Mouse (Mus musculus): ENCODE measurements at regions not wholly inside any gene's neighbourhood (a gene's known extent, or its start where the extent isn't known, plus 50 kb on each side); places are given as distances from the start of the nearest gene placed in this dataset.

DNA sequence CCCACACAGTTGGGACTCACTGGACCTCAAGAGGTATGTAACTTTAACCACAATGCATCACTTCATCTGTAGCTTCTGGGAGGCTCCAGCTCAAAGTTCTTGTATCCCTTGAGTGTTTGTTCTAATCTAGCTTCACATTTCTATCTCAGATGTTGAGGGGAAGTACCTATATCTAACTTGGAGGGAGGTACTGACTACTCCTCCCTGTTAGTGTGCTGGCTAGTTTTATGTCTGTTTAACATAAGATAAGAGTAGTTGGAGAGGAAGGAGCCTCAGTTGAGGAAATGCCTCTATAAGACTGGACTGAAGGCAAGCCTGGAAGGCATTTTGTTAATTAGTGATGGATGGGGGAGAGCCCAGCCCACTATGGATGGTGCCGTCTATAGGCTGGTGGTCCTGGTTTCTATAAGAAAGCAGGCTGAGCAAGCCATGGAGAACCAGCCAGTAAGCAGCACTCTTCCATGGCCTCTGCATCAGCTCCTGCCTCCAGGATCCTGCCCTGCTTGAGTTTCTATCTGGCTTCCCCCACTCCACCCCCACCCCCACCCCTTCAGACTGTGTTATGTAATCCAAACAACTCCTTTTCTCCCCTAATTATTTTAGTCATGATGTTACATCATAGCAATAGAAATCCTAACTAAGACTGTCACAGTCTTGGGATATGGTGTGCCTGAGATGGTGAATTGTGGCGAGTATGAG lies 135.7 kb upstream of the 4930535I16Rik start:
- DNase-seq, result no peak

DNA sequence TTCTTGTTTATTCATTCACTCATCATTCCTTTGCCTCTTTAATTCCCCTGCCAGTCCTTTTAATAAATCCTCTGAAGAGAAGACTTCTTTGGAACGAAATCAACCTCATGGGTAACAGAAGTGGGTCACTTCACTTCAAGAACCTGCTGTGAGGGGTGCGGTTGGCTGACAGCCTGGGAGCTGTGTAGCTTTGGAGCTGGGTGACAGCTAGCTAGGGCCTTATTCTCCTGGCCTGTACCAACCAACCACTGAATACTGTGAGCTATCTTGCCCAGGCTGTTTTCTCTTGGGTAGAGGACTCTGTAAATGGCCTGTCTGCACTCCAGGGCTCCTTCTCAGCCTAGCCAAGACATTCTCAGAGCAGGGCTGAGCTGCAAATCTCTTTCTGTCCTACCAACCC lies 134.6 kb upstream of the 4930535I16Rik start:
- peak; percentile 15 for DNase-seq

DNA sequence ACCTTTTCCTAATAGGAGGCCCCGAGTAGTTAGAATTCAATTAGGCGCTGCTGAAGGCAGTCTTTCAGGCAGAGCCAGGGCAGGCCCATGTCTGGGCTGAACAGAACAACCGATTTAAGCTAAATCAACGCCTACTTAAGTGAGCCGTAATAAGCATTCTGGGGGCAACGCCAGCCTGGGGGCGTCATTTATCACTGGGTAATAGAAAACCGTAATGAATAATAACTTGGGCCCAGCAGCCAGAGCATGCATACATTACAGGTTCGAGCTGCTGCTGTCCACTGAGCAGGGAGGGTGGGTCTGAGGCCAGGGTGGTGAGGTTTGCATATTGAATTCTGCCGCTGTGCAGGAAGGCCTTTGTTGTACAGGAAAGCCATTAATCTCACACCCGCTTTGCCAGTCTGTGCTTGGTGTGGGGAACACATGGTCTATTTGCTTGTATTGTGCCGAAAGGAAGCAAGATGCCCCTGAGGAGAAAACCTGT lies 130.6 kb upstream of the 4930535I16Rik start:
- DNase-seq, result no peak

DNA sequence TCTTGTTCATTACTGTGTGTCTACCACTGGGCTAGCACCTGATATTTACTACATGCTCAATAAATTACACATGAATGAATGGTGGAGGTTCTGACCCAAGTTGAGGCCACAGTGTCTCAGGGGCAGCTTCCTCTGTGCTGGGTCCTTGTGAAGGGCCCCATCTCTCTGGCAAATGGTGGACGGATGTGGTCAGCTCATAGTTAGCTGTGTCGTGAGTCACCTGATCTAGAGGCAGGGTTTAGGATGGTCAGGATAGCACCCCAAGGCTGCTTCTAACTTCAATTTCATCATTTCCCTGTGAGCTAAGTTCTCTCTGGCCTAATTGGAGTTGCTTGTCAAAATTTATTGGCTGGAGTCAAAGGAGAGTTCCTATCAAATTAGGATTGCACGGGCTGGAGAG lies 130.1 kb upstream of the 4930535I16Rik start:
- no peak for DNase-seq

DNA sequence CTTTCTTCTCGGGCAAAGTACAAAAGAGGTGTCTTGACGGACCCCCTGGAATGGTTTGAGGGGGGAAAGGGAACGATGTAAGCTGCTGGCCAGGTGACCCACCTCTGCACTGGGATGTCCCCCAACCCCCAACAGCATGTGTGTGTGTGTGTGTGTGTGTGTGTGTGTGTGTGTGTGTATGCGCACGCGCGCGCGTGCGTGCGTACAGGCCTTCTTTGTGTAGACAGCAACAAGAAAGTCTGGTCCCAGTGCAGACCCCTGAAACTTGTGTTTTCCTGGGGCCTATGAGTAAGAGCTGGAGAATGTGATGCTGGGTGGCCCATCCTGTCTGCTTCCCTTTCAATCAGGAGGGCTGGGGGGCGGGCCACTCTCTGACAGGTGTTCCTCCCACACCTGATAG lies 118.7 kb upstream of the 4930535I16Rik start:
- no peak for DNase-seq

DNA sequence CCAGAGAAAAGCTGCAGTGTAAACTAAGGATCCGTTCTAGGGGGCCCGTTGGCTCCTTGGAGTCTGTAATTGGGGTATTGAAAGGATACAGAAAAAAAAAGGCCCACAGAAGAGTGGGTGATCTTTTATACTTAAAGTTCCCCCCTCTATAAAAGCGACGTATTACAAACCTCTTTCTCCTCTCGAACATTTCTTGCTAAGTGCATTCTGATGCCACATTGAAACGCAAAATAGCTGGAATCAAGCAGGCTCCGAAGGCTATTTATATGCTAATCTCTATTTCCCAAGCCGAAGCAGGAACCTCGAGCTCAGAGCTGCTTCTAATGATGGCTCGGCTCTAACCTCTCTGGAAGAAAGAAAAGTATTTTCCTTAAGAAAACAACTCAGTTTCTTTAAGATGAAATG lies 117.8 kb upstream of the 4930535I16Rik start:
- DNase-seq, result no peak

DNA sequence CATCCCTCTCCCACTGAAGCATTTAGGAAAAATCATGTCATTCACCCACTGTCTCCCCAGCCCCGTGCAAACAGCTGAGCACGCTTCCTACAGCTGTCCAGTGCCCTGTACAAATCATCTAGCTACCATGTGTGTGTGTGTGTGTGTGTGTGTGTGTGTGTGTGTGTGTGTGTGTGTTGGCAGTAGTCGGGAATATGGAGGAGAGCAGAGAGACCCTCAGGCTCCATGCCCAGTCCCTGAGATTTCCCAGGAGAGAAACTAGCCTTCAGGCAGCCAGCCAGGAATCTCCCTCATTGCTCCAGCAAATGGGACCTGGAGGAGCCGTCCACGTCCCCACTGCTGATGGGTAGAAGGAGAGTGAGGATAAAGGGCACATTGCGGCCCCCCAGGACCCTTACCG lies 117.4 kb upstream of the 4930535I16Rik start:
- no peak for DNase-seq

DNA sequence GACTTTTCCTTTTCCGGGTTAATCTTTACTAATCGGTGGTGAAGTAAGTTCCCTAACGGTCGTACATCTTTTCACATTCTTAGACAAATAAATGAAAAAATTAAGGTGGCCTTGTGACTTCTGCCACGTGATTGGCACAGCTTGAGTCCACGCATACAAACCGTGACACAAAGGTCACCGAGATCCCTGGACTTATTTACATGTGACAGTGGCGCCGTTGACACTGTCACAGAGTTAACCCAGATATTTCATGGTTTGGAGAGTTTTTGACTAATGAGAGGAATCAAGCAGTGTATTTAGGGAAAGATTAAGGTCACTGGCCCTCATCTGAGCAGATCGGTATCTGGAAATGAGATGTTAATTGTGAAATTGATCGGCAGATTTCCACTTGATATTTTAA lies 110.2 kb upstream of the 4930535I16Rik start:
- DNase-seq, result no peak

DNA sequence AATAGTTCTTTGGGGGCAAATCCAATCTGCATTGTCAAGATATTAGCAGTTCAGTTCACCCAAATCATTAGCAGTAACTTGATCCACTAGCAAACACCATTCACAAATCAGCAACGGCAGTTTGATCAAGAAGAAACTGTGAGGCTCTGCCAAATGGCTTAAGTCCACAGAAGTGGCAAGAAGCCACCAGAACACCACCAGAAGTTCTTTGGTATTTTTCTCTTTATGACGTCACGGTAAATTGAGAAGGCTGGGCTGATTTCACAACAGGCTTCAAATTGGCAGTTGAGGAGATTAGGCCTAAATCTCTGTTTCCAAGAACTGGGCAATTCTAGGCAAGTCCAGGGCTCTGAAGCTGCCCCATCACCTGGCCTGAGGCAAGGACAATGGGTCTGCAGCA lies 98.6 kb upstream of the 4930535I16Rik start:
- no peak for DNase-seq

DNA sequence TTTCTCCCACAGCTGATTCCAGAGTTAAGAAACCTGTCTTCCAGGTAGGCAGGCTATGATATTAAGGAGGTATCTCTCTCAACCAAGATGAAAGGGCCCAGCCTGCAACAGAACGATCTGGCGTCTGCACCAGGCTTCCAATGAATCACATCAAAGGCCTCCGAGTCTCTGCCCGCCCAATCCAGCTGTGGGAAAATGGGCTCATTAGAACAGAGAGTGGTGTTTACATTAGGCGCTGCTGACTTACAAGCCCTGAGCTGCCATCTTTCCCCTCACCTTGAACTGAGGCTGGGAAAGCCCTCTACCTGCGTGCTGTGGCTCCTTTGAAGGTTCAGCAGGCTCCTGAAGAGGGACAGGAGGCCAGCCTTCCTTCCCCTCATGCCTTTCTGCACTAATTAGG lies 97.5 kb upstream of the 4930535I16Rik start:
- DNase-seq, result no peak

DNA sequence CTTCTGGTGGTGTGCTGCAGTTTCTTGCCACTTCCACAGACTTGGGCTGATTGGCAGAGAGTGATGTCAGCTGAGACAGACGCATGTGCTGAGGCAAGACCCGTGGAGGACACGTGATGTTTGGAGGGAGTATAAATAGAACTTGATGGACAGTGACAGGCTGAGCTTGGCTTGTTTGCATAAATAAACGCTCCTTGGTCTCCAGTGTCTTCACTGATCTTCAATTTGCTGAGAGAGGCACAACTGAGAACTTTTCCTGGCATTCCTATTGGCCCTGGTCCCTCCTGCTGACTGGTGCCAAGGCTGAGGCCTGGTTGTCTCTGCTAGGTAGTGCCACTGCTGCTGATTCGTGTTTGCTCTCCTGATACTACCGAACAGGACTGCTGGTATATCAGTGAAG lies 94.6 kb upstream of the 4930535I16Rik start:
- DNase-seq, result no peak

DNA sequence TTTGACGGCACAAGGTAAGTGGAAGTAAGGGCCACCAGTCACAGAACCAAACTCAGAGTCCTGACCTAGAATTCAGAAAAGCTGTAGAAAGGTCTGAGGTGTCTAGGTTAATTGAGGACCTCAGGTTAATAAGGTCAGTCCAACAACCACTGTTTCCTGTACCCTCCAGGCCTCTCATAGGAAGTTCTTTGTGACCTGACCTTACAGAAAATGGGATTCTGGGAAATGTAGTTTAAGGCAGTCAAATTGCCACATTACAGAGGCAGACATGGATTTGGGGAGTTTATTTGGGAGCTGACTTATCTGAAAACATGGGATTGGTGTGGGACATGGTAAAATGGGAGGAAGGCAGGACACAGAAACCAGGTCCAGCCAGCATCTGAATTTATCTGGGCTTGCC lies 90.9 kb upstream of the 4930535I16Rik start:
- DNase-seq, result no peak

DNA sequence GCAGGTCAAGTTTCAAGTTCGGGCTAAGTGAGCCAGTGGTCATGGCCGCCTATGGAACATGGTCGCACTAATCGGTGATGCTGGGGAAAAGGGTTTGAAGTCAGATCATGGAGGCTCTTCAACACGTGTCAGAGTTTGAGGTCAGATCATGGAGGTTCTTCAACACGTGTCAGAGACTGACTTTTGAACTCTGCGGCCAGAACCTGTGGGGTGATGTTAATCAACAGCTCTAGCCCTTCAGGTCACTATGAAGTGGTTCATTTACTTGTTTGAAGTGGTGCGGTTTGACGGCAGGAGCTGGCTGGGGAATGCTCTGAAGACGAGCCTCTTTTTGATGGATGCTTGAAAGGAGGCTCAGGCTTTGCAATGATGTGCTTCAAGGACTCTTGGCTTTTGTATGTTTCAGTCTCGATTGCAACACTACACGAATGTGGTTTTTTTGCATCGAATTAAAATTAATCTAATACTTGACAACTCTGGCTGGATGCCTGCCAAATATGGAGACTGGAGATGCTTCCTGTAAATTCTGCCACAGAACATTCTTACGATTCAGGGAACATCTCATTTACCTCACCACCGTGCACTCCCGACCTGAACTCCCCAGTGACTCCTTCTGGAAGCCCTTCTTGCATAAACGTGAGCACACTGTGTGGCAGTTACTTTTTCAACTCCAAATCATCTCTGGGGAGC lies 87.9 kb upstream of the 4930535I16Rik start:
- no peak for DNase-seq

DNA sequence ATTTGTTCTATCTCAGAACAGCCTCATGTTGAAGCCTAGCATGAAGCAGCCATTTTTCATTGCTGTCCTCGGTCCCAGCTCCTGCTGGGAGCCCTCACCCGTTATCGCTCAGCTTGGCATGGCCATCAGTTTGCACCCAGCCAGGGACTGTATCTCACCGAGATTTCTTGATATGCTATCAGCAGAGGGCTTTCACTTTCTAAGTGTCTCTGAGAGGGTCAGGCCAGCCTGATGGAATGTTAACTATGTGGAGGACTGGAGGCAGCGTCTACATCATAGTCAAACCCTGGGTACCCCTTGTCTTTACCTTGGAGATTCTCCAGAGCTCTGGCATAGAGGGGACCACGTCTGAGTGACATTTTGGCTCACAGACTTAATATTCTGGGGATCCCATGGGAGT lies 84.9 kb upstream of the 4930535I16Rik start:
- no peak for DNase-seq

DNA sequence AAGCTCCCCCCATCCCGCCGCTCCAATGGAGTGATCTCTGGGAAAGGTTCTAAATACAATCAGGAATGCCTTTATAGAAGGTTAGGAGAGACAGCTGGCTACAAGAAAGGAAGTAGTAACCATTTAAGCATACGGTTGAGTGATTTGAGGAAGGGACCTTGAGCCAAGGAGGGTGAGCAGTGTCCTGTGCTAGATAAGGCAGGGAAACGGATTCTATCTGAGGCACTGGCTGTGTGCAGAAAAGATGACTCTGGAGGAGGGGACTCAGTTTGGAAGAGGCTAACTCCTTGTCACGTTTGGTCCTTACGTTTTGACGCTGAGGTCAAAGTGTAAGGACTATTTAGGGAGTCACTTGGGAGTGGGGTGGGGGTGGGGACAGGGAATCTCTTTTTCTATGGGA lies 84.3 kb upstream of the 4930535I16Rik start:
- DNase-seq, result no peak

DNA sequence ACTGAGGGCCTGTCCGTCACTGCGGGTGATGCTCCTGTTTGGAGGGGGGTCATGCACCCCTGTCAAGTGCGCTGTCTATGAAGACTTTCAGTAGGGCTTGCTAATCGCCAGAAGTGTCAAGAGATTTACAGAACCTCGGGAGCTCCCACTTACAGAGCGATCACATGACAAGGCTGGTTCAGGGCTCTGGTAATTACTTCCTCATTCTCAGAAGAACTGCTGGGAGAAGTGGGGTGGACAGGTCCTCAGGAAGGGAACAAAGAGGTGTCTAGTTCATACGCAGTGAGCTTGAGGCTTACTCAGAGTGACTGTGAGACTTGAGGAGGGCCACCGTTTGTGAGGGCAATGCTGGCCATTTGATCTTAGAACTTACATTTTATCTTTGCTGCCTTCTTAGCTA lies 78.0 kb upstream of the 4930535I16Rik start:
- no peak for DNase-seq

DNA sequence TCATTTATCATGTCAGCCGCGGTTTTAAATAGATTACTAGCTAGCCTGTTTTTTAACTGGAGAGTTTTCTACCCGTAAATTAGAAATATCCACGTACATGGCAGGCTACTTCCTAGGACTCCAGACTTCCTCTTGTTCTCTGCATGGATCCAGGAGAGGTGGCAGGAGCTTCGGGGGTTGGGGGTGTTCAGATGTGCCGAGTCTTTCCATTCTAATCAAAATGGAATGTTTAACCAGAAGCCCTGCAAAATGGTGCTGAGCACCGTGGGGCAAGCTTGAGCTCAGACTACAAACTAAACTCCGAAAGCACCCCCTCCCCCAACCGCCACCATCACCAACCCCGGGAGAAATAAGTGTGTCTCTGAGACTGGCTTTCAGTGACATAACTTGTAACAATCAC lies 73.4 kb upstream of the 4930535I16Rik start:
- no peak for DNase-seq

DNA sequence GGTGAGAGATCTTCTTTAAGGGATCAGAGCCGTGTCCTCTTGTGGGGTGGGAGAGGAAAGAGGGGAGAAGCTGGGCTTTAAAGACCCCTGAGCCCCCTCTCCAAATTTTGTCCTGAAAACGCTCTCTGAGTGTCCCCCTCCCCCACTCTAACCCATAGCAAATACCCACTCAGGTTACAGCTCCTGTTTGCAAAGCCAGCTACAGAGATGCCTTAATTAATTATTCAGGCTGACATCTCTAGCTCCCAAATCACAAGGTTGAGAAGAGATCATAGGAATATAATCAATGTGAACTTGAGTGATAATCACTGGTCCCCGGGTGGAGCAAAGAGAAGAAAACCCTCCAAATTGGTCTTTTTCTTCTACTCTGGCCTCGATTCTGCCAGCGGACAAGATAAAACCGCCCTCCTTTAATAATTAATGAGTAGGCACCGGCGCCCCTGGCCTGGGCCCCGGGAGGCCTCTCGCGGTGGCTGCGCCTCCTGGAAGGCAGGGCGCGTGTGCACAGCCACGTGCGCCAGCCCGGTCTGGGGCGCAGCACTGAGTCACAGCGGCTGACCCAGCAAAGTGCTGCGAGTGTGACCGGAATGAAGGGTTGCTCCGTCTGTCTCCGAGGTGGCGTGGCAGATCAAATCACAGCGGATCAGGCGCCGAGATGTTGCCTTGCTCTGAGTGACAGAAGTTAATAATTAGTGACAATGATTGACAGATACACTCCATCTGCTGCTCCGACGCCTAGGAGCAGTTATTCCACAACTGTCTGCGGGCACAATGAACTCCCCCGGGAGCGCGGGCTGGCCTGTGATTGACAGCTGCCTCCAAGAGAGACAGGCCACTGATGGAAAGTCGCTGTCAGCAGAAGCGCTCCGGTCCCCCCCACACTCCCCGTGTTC lies 72.7 kb upstream of the 4930535I16Rik start:
- DNase-seq, result no peak
